Mouse (Mus musculus) stomach, postnatal 0 days (tissue): ENCODE results near the gene Gmppa.
A peak's percentile ranks its signal among the peaks of the same experiment; 100 is the strongest.

Source experiments
- CTCF ChIP-seq: IDR thresholded peaks from 2 replicates; pipeline ENCODE4 v1.5.1; 2016; ENCODE audit warnings: antibody characterized with exemption, low read depth, mild to moderate bottlenecking, moderate library complexity
- EP300 ChIP-seq: optimal IDR thresholded peaks from 2 replicates; pipeline ENCODE3; 2016; ENCODE audit warnings: antibody characterized with exemption

DNA sequence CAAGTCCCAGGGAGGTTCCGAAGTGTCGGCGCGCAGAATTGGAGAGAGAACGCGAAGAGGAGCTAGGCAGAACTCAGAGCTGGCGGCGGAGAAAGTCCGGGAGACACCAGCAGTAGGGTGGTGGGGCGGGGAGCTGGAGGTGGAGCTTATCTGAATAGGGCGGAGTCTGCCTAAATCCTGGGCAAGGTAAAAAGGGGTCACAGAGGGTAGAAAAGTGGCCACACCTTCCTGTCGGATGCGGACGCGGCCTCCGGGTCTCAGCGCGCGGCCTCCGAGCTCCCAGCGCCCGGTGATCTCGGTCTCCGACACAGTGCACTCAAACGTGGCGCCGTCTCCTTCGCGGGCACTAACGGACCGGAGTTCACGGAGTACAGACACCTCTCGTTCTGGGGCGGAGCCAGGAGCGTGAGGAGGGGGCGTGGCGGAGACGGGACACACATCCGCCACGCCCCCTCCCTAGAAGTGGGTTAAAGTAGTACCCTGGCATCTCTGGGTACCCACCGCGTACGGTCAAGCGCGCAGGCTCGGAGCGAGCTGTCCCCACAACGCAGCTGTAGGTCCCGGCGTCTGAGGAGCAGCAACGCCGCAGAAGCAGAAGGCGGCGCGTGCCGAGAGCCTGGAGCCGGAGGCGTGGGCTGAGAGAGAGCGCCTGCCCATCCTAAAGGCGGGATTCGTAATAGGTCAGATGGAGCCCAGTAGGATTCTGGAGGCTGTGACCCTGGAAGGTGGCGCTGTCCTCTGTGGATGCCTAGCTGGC, 51.9 kb downstream of the Gmppa start:
- TF ChIP-seq CTCF, result peak; percentile 47
- TF ChIP-seq EP300, result no peak
